Mouse (Mus musculus) heart, adult 11 months (tissue): ENCODE results near the gene Dnm2.
"Not testable (repeated sequence)": the region's sequence is repeated elsewhere in the genome, so short reads cannot be mapped to it uniquely, and the experiment has no call there.

Experiments
- DNase-seq: peaks from one replicate; pipeline ENCODE4 v3.0.0; 2022

The Dnm2 gene

DNA sequence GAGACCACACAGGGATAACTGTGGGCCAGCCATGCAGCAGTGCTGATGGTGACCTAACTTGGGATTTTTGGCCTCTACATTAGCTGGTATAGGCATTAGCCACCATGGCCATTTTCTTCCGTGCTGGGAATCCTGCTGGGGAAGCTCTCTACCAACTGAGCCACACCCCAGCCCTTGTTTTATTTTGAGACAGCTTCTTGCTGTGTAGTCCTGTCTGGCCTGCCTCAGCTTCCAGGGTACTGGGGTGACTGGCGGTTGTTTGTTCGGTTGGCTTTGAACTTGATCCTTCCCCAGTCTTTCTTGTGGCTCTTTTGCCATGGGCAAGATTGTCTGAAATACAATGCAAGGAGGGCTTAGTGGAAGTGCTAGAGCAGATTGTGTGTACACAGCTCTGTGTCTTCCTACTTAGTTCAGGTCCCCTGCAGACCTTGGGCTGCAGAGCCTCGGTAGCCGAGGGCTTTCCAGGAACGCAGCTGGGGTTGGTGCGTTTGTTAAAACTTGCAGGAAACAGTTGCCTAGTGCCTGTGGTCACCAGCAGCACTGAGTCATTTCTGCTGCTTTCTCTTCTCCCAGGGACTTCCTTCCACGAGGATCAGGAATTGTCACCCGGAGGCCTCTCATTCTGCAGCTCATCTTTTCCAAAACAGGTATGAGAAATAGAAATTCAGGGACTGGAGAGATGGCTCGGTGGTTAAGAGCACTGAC lies 32.4 kb downstream of the Dnm2 start:
- DNase-seq = peak; percentile 89

DNA sequence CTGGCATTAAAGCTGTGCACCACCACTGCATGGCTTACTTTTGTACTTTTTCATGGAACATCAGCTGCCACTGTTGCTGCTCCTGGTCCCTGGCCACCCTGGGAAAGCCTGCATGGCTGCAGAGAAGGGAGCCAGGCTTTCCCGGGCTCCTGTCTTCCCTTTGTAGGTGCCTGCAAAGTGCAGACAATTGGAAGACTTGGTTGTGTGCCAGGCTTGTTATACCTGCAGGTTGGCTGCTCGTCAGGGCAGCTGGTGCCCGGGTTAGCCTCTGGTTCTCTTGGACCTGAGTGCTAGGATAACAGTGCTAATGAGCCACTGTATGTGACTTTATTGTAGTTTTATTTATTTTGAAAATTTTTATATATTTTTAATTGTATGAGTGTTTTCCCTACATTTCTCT lies 34.1 kb downstream of the Dnm2 start:
- no peak for DNase-seq

DNA sequence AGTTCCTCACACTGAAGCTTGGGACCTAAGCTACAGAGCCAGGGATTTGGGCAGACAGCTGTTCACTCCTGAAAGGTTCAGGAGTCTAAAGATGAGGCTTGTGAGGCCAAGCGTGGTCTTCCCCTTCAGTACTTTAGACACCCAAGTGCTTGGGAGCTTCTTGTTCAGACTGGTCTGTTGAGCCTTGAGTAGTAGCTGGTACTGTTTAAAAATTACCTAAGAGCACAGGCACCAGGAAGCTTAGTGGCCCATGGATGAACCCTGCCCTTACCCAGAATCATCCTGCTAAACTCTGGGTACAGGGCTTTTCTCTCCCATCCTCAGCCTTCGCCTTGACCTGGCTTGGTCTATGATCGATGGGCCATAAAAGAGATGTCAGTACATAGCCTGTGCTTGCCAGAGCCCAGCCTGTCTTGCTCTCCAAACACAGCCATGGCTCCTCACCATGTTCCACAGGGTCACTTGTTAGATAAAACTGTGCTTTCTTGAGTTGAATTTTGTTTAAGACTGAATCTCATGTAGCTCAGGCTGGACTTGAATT lies 35.8 kb downstream of the Dnm2 start:
- no peak for DNase-seq

DNA sequence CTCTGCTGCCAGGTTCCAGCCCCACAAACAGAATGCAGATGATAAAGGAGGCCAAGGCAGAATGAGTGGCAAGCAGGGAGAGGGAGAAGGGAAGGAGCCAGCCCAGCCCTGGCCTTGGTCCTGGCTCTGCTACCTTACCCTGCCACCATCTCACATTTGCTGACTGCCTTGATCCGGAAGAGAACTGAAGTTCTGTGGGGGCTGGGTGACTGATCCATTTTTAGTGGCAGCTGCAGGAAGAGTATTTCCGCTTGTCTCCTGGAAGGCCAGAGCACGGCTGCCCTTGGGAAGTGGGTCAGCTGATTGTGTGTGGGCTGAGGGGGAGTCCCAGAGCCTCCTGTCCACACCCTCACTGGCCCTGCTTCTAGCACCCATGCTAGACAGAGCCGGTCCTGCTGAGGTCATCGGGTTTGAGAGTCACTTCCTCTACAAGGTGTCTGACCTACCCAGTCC lies 38.5 kb downstream of the Dnm2 start:
- DNase-seq = peak; percentile 99

DNA sequence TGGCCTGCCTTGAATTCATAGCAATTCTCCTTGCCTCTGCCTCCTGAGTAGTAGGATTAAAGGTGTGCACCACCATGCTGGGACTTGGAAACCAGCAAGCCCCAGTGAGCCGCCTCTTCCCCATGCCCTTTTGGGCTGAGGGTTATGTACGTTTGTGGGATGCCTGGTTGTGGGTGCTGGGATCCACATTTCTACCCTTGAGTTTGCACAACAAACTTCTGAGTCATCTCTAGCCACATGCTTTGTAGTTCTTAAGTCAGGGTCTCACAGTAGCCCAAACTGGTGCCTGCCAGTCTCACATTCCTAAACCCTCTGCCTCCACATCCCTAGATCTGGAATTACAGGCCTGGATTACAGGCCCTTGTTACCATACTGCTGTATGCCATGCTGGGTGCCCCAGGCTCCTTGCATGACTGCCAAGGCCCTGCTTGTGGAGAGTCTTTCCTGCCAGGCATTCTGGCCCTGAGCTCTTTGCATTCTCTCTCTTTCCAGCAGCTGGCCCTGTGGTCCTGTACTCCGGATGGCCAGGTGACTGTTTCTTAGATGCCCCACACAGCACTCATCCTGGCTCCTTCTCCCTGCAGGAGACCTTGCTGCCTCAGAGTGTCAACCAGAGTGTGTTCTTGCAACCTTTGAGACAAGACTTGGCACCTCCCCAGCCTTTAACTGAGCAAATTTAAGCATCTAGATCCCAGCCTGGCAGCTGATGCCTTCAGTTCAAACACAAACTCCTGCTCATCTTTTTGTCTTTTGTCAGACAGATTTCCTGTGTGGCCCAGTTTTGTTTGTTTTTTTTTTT lies 39.3 kb downstream of the Dnm2 start:
- DNase-seq = peak; percentile 89

DNA sequence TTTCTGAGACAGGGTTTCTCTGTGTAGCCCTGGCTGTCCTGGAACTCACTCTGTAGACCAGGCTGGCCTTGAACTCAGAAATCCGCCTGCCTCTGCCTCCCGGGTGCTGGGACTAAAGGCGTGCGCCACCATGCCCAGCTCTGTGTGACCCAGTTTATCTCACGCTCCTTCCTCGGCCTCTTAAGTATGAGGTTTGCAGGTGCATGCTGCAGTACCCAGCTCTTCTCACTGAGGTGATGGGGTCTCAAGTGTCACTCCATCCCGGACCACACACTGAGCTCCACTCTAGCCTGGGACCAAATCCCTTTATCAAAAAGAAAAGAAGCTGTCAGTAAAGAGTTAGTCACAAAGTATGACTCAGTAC lies 39.8 kb downstream of the Dnm2 start:
- peak; percentile 90 for DNase-seq

DNA sequence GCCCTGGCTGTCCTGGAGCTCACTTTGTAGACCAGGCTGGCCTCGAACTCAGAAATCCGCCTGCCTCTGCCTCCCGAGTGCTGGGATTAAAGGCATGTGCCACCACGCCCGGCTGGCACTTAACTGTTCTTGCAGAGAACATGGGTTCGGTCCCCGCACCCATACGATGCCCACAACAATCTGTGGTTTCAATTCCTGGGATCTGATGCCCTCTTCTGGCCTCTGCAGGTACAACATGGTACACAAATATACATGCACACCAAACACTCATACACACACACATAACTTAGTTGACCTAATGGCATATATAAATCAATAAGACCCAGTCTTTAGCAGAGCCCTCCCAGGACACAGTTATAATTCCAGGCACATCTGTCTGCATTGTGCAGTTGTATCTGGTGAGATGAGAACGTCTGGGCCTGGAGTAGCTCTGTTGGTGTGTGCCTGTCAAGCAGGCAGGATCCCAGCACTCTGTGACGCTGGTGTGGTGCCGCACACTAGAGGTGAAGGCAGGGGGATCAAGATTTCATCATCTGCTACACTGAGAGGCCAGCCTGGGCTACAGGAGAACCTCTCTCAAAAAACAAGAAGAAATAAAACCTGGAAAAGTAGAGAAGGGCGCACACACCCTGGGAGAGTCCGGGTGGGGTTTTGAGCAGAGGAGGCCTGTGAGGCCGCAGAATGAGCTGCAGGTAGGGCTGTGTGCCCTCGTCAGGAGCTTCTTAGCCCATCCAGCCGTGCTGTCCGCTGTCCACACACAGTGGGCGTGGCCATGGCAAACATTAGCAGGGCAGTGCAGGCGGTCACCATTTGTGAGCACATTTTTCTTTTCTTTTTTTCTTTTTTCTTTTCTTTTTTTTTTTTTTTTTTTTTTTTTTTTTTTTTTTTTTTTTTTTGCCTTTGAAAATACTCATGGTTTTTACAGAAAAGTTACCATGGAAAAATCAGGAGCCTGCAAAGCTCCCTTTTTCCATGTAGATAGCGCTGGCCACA lies 44.6 kb downstream of the Dnm2 start:
- DNase-seq = peak; percentile 92

DNA sequence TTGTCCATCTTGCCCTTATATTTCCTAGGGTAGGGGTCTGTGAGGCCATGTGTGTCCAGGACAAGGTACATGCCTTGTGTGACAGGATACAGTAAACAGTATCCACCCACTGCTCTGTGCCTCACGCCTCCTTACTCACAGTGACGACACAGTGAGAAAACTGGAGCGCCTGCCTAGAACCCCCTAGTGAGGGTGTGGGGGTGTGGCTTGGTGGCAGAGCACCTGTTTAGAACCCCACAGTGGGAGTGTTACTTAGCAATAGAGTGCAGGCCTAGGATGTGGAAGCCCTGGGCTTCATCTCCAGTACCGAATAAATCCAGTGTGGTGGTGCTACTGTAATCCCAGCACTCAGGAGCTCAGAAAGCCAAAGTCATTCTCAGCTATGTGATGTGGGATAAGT lies 48.2 kb downstream of the Dnm2 start:
- DNase-seq = no peak

DNA sequence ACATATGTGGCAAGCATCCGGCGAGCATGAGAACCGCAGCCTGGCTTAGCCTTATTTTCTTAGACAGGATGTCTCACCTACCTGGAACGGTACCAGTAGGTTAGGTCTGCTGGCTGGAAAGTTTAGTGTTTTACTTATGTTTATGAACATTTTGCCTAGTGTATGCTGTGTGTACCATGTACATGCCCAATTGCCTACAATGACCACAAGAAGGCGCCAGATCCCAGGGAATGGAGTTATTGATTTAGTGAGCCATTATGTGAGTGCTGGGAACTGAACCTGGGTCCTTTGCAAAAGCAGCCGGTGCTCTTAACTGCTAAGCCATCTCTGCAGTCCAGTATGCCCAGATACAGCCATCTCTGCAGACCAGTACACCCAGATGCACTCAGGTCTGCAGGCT lies 53.0 kb downstream of the Dnm2 start:
- no peak for DNase-seq

DNA sequence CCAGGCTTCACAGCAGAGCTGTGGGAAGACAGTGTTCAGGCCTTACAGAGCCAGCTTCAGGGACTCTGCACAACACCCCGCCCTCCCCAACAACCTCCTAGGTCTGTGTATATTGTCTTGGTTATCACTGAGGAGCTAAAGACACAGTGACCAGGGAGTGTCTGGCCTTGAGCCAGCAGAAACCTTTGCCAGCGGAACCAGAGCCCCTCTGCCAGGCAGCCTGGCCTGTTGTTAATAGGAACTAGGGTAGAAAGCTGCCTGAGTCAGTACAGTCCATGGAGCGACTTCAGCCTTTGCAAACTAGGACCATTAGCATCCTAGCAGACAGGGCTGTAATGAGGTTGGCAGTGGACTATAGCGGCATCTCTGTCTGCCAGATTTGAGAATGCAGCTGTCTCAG lies 59.4 kb downstream of the Dnm2 start:
- DNase-seq = peak; percentile 85

DNA sequence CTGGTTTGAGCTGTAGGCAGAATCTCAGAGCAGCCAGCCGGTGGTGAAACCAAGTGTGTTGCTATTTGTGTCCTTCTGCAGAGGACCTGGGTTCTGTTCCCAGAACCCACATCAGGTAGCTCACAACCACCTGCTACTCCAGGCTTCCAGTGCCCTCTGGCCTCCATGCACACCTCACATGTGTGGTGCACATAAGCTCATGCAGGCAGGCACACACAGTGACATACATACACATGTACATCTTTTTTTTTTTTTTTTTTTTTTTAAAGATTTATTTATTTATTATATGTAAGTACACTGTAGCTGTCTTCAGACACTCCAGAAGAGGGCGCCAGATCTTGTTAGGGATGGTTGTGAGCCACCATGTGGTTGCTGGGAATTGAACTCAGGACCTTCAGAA lies 63.5 kb downstream of the Dnm2 start:
- DNase-seq = not testable (repeated sequence)

DNA sequence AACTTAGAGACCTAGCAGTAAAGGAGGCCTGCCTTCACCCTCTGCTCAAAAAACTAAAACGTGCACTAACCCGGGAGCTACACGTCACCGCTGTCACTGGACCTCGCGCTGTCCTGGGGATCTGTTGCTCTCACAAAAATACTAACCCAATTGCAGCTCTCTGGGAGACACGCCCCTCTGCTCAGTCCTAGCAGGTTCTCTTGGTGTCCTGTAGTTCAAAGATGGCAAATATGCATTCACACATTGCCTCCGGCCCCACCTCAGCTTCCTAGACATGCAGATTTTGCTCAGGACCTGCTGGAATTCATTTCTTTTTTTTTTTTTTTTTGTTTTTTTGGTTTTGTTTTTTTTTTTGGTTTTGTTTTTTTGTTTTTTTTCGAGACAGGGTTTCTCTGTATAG lies 66.0 kb downstream of the Dnm2 start:
- peak; percentile 82 for DNase-seq

DNA sequence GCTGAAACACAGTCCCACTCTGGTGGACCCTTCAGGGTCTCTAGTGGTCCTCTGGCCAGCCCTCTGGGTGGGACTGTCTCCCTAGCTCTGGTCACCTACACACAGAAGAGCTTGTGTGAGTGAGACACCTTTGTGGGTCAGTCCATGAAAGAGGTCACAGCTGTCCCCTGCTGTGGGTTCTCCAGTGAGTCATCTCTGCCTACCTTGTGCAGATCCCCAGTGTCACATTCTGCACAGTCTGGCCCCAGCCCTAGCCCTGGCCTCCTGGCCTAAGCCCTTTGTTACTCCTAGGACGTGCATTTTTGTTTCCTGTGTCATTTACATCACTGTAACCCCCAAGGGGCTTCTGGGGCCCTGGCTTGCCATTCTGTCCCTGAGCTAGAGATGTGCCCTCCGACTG lies 69.2 kb downstream of the Dnm2 start:
- no peak for DNase-seq

DNA sequence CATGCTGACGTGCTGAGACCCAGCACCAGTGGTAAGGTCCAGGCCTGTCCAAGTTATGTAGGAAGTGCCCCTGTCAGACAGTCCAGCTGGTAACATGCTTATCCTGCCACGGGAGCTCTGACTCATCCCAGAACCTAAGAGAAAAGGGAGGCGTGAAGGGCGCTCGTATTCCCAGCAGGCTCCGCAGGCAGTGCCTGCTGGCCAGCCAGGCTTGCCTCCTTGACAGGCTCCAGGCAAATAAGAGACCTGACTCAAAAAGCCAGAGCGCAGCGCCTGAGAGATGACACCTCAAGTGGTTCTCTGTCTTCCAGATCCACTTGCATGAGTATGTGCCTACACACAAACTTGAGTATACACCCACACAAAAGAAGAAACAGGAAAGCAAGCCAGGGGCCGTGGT lies 70.0 kb downstream of the Dnm2 start:
- DNase-seq = no peak

DNA sequence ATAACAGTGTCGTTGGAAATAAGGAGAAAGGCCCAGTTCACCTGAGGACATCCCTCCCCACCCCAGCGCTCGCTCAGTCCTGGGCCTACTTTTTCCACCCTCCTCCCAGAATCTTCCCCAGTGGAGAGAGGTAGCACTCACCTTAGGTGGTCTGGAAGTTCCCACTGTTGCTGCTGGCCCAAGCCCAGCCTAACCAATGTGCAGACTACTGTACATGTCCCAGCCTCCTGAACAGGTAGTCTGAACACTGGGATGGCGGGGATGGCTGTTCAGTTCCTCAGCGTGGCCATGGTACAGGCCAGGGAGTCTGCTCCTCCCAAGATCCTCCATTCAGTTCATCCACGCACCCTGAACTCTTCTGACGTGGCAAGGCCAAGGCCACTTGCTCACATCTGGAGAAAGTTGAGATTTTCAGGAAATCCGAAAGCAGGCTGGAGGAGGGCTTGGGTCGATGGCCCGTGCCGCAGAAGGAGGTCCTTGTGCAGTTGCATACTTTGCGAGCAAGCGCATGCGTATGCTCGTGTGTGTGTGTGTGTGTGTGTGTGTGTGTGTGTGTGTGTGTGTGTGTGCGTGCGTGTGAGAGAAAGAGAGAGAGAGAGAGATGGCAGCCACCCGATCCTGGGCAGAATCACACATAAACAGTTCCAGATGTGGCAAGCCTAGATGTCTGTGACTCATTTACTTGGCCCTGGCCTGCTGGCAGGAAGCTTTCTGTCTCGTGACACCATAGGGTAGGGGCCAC lies 71.8 kb downstream of the Dnm2 start:
- DNase-seq = peak; percentile 97

DNA sequence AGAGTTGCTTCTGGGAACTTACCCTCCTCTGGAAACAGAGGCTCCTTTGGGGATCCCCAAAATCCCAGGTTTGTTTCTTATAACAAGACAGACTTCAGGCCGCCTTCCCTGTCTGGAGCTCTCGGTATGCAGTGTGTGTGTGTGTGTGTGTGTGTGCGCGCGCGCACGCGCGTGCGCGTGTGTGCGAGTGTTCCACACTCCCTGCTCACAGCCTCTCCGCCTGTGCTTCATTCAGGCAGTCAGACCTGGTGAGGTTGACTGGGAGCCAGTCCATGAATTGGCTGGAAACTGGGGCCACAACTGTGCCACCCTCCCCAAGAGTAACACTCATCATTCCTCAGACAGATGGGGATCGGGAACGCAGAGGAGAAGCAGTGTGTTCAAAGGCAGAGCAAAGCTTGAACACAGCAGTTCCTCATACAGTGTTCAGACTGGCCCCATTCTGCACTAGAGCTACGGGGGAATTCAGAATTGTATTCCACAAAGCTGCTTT lies 72.4 kb downstream of the Dnm2 start:
- no peak for DNase-seq

DNA sequence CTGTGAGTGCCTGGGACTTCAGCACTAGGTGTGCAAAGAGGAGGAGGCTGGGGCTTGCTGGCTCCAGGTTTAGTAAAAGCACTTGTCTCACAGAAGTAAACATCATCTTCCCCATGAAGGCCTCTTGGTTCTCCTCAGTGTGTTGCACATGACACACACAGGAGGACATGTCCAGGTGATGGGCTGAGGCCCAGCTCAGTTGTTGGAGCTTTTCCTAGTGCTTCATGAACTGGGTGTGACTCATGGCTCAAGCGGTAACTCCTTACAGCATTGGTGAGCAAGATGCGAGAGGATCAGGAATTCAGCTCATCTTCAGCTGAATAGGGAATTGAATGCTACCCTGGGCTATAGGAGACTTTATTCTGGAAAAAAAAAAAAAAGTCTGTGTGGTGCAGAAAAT lies 73.0 kb downstream of the Dnm2 start:
- DNase-seq = no peak

DNA sequence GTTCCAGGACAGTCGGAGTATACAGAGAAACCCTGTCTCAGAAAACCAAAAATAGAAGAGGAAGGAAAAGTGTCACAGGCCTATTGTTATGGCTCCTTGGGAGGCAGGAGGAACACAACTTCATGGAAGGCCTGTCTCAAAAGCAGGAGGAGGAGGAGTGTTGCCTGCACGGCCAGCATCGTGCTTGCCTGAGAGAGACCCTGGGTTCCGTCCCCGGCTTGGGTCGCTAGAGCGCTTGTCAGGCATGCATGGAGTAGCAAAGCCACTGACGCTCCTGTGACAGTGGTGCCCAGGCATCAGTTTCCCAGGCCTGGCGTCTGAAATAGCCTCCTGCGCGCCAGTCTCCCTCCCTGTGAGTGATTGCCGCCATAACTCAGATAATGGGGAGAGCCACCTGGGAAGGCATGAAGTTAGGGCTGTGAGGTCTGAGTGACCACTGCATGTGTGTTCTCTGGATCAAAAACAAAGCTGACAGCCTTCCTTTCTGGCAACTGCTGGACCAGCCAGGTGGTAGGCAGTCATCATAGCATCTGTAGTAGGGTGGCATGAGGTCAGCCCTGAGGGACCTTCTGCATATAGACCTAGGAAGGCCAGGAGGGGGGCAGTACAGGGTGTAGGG lies 73.7 kb downstream of the Dnm2 start:
- DNase-seq = peak; percentile 91

DNA sequence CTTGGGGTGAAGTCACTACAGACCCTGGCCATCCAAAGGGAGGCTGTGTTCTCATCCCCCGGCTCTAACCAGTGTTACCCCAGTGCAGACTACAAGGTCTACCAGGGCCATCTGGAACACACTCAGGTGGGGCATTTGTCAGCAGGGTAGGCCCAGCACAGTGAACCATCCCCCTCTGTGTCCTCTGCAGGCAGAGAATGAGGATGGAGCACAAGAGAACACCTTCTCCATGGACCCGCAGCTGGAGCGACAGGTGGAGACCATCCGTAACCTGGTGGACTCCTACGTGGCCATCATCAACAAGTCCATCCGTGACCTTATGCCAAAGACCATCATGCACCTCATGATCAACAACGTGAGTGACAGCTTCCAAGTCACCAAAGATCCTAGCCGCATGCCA lies 78.6 kb downstream of the Dnm2 start:
- no peak for DNase-seq

DNA sequence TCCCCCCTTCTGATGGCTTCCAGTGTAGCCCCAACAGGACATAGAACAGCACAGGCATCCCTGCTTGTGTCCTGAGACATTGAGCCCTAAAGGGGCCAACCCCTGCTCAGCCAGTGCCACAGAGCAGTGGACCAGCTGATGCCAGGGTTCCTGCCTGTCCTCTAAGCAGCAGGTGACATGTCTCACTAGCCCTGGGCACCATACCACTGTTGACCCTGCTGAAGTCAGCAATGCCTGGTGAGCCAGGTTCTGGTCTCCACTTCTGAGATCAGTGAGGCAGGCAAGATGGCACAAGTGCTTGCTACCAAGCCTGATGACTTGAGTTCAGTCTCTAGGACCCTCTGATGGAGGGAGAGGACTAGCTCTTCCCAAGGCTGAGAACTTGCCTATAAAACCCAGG lies 81.1 kb downstream of the Dnm2 start:
- no peak for DNase-seq

DNA sequence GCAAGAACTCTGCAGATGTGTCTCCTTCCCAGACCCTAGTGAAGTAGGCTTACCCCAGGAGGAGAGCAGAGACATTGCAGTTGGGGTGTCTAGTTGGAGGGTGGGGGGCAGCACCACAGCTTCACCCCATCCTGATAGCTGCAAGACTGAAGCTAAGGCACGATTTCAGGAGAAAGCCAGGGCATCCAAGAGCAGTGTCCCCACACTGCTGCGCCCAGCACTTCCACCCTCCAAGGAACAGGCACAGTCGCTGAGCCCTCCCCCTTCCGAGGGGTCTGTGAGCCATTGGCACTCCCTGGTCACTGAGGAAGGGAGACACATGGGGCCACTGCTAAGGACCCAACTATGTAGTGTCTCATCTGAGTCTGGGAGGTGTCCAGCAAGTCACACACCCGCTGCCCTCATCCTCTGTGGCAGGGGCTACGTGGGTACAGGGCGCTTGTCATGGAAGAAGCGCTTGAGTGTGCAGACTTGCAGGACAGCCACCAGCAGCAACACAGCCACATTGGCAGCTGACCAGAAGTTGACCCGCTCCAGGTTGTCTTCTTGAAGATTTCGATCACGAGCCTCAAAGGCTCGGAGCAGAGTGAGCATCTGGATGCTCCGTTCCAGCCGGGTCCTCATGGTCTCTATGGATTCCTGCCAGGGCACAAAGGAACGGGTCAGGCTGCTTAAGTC lies 83.2 kb downstream of the Dnm2 start:
- DNase-seq = no peak
